Mouse (Mus musculus) induced T-regulatory cell, adult 2 months (primary cell): ENCODE measurements around the gene Eif4g1.

Experiments used
- DNase-seq: peaks from one replicate; pipeline ENCODE4 v3.0.0-alpha.2; 2012; ENCODE audit warnings: low read depth

The Eif4g1 gene

GRCm38 (mm10) chr16:20726384-20726783 lies 58.3 kb downstream of the Eif4g1 start:
- DNase-seq = no peak

- no peak for DNase-seq
Measured at GRCm38 (mm10) chr16:20730293-20730711, 62.2 kb downstream of the Eif4g1 start.

- DNase-seq = no peak
Measured at GRCm38 (mm10) chr16:20731688-20732087, 63.6 kb downstream of the Eif4g1 start.

GRCm38 (mm10) chr16:20732251-20732924 lies 64.3 kb downstream of the Eif4g1 start:
- DNase-seq = no peak

GRCm38 (mm10) chr16:20732925-20733730 lies 65.0 kb downstream of the Eif4g1 start, which contains the start of gene Chrd:
Gene Chrd (plus strand): TSS chr16:20733127.
- DNase-seq = no peak

DNA sequence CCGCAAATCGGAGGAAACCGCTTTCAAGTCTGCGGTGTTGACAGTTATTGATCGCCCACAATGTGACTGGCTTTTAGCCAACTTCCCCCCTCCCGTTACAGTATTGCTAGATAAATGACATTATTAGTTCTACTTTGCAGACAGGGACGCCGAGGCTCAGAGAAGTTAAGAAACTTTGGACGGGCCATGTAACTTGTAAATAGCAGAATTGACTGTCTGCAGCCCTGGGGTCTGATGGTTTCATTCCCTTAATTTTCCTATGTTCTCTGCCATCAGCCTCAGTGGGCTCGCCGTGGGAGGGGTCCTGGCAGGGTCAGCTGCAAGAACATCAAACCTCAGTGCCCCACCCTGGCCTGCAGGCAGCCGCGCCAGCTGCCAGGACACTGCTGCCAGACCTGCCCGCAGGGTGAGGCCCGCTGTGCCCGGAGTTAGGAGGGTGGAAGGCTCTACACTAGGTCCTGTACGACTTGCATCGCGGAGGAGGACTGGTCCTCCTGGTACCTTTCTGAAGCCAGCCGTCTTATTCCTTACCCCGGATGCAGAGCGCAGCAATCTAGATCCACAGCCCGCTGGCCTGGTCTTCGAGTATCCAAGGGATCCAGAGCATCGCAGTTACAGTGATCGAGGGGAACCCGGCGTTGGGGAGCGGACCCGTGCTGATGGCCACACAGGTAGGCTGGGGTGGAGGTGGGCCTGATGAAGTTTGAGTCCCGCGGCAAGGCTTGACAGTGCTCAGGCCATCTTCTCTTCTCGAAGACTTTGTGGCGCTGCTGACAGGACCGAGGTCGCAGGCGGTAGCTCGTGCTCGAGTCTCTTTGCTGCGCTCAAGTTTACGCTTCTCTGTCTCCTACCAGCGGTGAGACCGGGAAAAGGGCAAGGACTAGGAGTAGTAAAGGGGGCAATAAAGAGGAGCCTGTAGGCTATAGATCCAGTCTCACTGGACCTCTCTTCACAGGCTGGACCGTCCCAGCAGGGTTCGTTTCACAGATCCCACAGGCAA lies 65.9 kb downstream of the Eif4g1 start, which contains the start of gene Thpo:
Thpo (minus strand) TSS at position 781 of the 1,000 bp plus-strand sequence.
- no peak for DNase-seq

GRCm38 (mm10) chr16:20735651-20736050 lies 67.5 kb downstream of the Eif4g1 start:
- DNase-seq = no peak

DNA sequence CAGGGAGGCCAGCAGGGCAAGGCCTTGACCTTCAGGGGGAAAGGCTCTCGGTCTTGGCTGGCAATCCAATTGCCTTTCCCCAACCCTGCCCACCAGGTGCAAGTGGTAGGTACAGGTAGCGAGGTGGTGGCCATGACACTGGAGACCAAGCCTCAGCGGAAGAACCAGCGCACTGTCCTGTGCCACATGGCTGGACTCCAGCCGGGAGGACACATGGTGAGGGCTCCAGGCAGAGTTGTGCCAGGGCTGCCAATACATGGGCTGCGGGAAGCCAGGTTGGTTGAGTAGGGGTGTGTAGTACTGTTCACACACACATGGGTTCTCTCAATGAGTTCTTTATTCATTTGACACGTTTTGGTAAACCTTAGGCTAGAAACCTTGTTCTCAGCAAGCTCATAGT lies 68.1 kb downstream of the Eif4g1 start:
- DNase-seq = no peak

DNA sequence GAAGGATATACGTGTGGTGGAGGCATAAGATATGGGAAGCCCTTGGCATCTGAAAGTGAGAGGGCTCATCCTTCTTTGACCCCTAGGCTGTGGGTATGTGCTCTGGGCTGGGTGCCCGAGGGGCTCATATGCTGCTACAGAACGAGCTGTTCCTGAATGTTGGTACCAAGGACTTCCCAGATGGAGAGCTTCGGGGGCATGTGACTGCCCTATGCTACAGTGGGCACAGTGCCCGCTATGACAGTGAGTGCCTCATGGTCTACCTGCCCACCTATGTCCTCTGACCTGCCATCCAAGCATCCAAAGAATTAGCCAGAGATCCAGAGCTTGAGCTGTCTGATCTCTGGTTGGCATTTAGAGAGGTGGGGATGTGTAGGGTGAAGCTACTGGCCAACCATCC lies 68.7 kb downstream of the Eif4g1 start:
- DNase-seq = no peak

DNA sequence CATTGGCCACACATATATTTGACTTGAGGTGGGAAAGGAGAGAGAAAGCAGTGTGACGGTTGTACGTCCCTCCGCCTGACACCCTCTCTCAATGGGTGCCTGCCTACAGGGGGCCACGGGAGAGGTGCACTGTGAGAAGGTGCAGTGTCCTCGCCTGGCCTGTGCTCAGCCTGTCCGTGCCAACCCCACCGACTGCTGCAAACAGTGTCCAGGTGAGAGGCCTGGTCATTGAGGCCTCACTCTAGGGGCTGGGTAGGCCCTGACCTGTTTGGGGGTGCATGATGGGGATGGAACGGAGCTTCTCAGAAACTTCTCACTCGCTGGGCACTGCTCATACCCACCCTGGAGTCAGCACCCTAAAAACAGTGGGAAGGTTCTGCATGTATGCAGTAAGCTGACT lies 71.7 kb downstream of the Eif4g1 start:
- DNase-seq = no peak
